Mouse (Mus musculus) intestine, postnatal 0 days (tissue): ENCODE measurements around the gene Rgs8. TPM values are rescaled to one million over a fixed set of nuclear protein-coding genes. Genes with fewer than 3 reads are reported as not detected.

Experiments used
- ATAC-seq: fragments of 200-750 bp; cut with Nextera tagmentation; 2 replicates; pipeline ENCODE4 v1.8.0; 2017; ENCODE audit warnings: mild to moderate bottlenecking, moderate TSS enrichment, moderate library complexity
- H3K27ac ChIP-seq: fragments of 300-500 bp; sonication (generic); 2 replicates; pipeline ENCODE4 v1.5.1; 2014; ENCODE audit warnings: mild to moderate bottlenecking, low read depth, low read length, moderate library complexity
- H3K27me3 ChIP-seq: fragments of 300-500 bp; sonication (generic); replicated peaks from 2 replicates; pipeline ENCODE4 v1.6.1; 2014; ENCODE audit warnings: low read length, mixed read lengths; ENCODE audit not compliant: control insufficient read depth, insufficient read depth
- H3K36me3 ChIP-seq: fragments of 300-500 bp; sonication (generic); 2 replicates; pipeline ENCODE4 v1.6.1; 2014; ENCODE audit warnings: mild to moderate bottlenecking, moderate library complexity; ENCODE audit not compliant: control insufficient read depth, insufficient read depth
- H3K4me1 ChIP-seq: fragments of 300-500 bp; sonication (generic); replicated peaks from 2 replicates; pipeline ENCODE4 v1.6.1; 2014; ENCODE audit warnings: antibody characterized with exemption, low read length, mixed read lengths; ENCODE audit not compliant: control insufficient read depth, insufficient read depth
- H3K4me2 ChIP-seq: fragments of 300-500 bp; sonication (generic); replicated peaks from 2 replicates; pipeline ENCODE4 v1.6.1; 2014; ENCODE audit warnings: low read depth, mild to moderate bottlenecking, moderate library complexity
- H3K4me3 ChIP-seq: fragments of 300-500 bp; sonication (generic); 2 replicates; pipeline ENCODE4 v1.5.1; 2014; ENCODE audit warnings: low read depth, low read length
- H3K9ac ChIP-seq: fragments of 300-500 bp; sonication (generic); 2 replicates; pipeline ENCODE4 v1.6.1; 2014; ENCODE audit warnings: mild to moderate bottlenecking, low read depth, low read length
- H3K9me3 ChIP-seq: fragments of 300-500 bp; sonication (generic); 2 replicates; pipeline ENCODE4 v1.6.1; 2016; ENCODE audit warnings: mixed run types; ENCODE audit not compliant: control insufficient read depth
- CTCF ChIP-seq: sonication (generic); IDR thresholded peaks from 2 replicates; pipeline ENCODE4 v1.5.1; 2016; ENCODE audit warnings: low read depth, mild to moderate bottlenecking, control low read depth, antibody characterized with exemption, moderate library complexity
- WGBS: fragments of 180-500 bp; shearing (Covaris S2); extraction: QIAGEN DNeasy Blood & Tissue Kit; methylation state at CpG from one replicate; pipeline ENCODE4 v1.1.7; 2014; 5-methylcytosine and 5-hydroxymethylcytosine counted together
- polyA plus RNA-seq: library from polyadenylated mRNA; unstranded; fragments of >200 nt; fragmentation: Nextera tagmentation; extraction: Ambion mirVana; gene quantifications from 2 replicates; pipeline ENCODE4 v1.2.1, GENCODE M21; 2015

The Rgs8 gene
- polyA plus RNA-seq, 1 experiment from 2014 or later = 0.07 TPM

DNA sequence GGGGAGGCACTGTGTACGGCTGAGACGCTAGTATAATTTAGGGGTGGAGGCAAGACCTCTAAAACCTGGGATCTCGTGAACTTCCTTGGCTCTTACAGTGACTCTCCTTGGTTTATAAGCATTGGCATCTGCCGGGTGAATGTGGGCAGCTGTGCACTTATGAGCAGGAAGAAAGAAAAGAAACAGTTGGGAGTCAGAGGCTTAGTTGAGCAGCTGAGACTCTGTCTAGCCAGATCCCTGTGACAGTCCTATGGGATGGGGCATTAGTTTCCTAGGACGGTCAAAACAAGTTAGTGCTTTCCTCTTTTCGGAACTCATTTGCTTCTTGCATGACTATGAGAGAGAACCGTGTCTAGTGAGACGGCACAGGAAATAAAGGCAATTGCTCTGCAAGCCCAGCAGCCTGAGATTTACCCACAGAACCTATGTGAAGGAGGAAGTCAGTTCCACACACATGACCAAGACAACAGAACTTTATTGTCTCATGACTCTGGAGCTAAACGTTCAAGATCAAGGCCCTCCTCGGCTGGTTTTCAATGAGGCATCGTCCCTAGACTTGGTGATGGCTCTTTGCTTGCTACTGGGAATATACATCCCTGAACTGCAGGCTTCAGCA is 47.7 kb downstream of the Rgs8 start:
- Histone ChIP-seq H3K4me3 (no peak overlapping the region), H3K36me3 (no peaks in the 10 kb centered on the region), H3K9me3 (no peaks in the 10 kb centered on the region), H3K4me2 (no peak overlapping the region), H3K27ac (no peak overlapping the region), H3K4me1 (no peaks in the 10 kb centered on the region), H3K9ac (no peak overlapping the region), H3K27me3 (no peaks in the 10 kb centered on the region)
- ATAC-seq = no peak
- no peak for TF ChIP-seq CTCF
- 73% methylated on average over 11 of the region's 11 CpGs for WGBS

DNA sequence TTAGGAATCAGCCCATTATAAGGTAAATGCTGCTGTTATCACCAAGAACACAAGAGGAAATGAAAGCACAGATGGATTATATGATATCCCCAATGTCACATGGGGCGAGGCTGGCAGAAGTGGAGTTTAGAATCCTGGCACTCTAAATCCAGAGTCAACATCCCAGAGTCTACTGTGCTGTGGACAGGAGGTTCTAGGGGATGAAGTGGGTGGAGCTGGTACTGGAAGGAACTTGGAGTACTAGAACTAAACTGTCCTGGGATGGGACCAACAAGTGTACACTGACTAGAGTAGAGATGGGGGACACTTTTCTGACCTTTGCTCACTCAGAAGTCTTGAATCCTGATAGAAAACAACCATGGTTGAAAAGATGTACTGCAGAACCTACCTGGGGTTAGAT is 48.6 kb downstream of the Rgs8 start:
- H3K4me2 ChIP-seq = no peak overlapping the region
- WGBS = 88% methylated on average over 1 of the region's 1 CpGs
- no peak for ATAC-seq
- no peaks in the 10 kb centered on the region for H3K27me3 ChIP-seq
- no peak overlapping the region for H3K4me3 ChIP-seq
- H3K9ac ChIP-seq = no peak overlapping the region
- H3K4me1 ChIP-seq = no peaks in the 10 kb centered on the region
- no peak overlapping the region for H3K27ac ChIP-seq
- H3K36me3 ChIP-seq = no peaks in the 10 kb centered on the region
- no peak for TF ChIP-seq CTCF
- H3K9me3 ChIP-seq = no peaks in the 10 kb centered on the region

DNA sequence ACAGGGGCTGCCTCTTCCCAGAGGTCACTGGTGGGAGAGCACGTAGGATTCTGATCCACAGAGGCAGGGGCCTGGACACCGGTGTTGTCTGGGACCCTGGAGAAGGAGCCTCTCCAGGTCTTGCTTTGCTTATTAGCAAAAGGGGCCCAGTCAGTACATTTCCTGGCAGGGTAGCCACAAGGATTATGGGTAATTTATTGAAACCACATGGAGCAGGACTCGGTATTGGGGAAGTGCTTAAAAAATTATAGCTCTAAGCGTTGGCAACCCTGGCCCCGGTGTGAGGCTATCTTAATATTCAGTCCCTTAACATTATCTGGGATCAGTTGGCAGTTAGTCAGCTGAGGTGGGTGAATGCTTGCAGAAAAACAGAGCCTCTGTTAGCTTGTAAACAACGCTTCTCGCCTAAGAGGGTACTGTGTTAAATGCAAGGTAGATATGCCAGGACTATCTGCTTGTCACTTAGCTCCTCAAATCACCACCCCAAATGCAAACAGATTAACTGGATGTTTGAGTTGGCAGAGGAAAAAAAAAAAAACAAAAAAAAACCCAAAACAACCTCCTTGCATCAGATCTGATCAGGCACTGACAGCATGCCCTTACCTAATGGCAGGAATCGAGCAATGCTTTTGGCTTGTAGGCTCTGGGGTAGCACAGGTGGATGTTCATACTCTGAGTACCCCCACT is 49.5 kb downstream of the Rgs8 start:
- no peak for TF ChIP-seq CTCF
- Histone ChIP-seq H3K36me3 (no peaks in the 10 kb centered on the region), H3K9me3 (no peaks in the 10 kb centered on the region), H3K4me2 (no peak overlapping the region), H3K9ac (no peak overlapping the region), H3K27me3 (no peaks in the 10 kb centered on the region), H3K27ac (no peak overlapping the region), H3K4me3 (no peak overlapping the region), H3K4me1 (no peaks in the 10 kb centered on the region)
- WGBS = 77% methylated on average over 8 of the region's 8 CpGs
- no peak for ATAC-seq

DNA sequence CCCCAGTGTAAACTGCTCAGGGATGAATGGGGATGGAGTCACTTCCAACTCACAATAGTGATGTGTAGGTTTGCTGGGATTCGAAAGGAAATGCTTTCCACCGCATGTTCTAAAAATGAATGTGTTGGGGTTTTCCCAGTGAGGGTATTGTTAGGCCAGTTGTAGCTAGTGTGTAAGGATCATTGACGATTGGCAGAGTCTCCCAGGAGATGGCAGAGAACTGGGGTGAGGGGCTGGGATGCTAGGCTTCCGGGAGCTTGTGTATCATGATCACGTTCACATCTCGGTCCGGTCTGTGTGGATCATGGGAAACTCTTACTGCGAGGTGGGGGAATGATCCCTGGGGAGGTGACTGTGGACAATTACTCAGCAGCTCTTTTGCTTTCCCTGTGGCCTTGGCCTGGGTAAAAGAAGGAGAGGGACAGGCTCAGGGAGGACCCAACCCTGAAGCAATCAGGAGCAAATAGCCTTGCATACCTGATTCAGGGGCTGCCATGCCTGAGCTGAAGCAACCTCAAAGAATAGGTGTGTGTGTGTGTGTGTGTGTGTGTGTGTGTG is 50.1 kb downstream of the Rgs8 start:
- Histone ChIP-seq H3K36me3 (no peaks in the 10 kb centered on the region), H3K4me2 (no peak overlapping the region), H3K4me3 (no peak overlapping the region), H3K27ac (no peak overlapping the region), H3K4me1 (no peaks in the 10 kb centered on the region), H3K9ac (no peak overlapping the region), H3K9me3 (no peaks in the 10 kb centered on the region), H3K27me3 (no peaks in the 10 kb centered on the region)
- TF ChIP-seq CTCF = no peak
- 59% methylated on average over 8 of the region's 8 CpGs for WGBS
- ATAC-seq = no peak

DNA sequence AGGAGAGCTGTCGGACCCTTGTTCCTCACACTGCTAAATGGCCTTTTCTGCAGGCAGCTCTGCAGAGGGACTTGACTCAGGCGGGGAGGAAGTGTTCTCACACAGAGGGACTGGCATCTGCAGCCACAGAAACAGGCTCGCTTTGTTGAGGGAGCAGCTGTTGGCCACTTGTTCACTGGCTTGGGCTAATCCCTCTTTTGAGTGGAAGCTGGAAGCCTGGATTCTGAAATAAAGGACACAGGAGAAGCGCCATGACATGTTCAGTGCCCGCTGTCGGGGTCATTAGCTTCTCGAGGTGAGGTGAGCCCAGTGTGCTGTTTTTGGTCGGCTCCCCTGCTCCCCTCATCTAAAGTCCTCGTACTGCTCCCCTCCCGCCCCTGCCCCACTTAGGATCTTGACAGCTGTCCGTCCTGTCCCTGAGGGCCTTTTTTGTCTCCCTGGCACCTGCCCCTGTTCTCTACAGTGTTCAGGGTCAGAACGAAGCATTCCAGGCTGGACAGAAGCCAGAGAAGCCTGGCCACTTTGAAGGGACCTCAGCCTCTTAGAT is 50.7 kb downstream of the Rgs8 start:
- H3K4me1 ChIP-seq = no peaks in the 10 kb centered on the region
- H3K9ac ChIP-seq = no peak overlapping the region
- H3K4me3 ChIP-seq = no peak overlapping the region
- no peaks in the 10 kb centered on the region for H3K27me3 ChIP-seq
- no peaks in the 10 kb centered on the region for H3K36me3 ChIP-seq
- H3K27ac ChIP-seq = no peak overlapping the region
- no peak overlapping the region for H3K4me2 ChIP-seq
- whole genome bisulfite sequencing = 28% methylated on average over 12 of the region's 12 CpGs
- TF ChIP-seq CTCF = no peak
- ATAC-seq = no peak
- H3K9me3 ChIP-seq = no peaks in the 10 kb centered on the region

DNA sequence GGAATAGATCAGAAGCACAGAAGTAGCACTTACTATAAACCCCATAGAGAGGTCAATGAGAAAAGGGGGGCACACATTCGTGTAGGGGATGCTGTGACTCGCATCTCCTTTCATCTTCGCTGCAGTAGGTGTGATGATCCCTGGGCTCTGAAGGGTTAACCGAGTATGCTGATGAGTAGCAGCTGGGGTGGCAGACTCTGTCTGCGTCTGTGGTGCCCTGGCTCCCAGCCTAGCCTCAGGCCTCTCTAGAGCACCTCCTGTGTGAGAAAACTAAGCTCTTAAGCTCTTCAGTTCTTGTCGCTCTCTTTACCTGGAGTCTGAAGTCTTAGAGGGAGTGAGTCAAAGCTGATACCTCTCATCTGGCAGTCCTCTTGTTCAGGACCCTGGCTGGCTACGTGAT is 51.3 kb downstream of the Rgs8 start:
- no peaks in the 10 kb centered on the region for H3K9me3 ChIP-seq
- H3K27ac ChIP-seq = no peak overlapping the region
- no peaks in the 10 kb centered on the region for H3K4me1 ChIP-seq
- WGBS = 30% methylated on average over 7 of the region's 7 CpGs
- no peak overlapping the region for H3K4me2 ChIP-seq
- ATAC-seq = no peak
- no peak overlapping the region for H3K9ac ChIP-seq
- H3K4me3 ChIP-seq = no peak overlapping the region
- no peak for TF ChIP-seq CTCF
- no peaks in the 10 kb centered on the region for H3K27me3 ChIP-seq
- no peaks in the 10 kb centered on the region for H3K36me3 ChIP-seq
